Mouse (Mus musculus) limb, embryonic 15.5 days (tissue): Measurements from ENCODE around the gene Tm4sf19. TPM values are rescaled to one million over a fixed set of nuclear protein-coding genes. Genes with fewer than 3 reads are reported as not detected.
"Not testable (repeated sequence)": the region's sequence is repeated elsewhere in the genome, so short reads cannot be mapped to it uniquely, and the experiment has no call there.

ENCODE experiments used
- ATAC-seq: fragments of 200-750 bp; cut with Nextera tagmentation; 2 replicates; pipeline ENCODE4 v1.8.0; 2017; ENCODE audit warnings: low read depth, moderate TSS enrichment; ENCODE audit not compliant: insufficient number of reproducible peaks, low FRiP score, low TSS enrichment
- H3K27ac ChIP-seq: fragments of 300-500 bp; sonication (generic); 2 replicates; pipeline ENCODE4 v1.5.1; 2015; ENCODE audit warnings: moderate library complexity, mild to moderate bottlenecking, inconsistent platforms
- H3K27me3 ChIP-seq: fragments of 300-500 bp; sonication (generic); 2 replicates; pipeline ENCODE4 v1.6.1; 2015; ENCODE audit warnings: inconsistent platforms
- H3K36me3 ChIP-seq: fragments of 300-500 bp; sonication (generic); 2 replicates; pipeline ENCODE4 v1.6.1; 2015; ENCODE audit warnings: inconsistent platforms
- H3K4me1 ChIP-seq: fragments of 300-500 bp; sonication (generic); 2 replicates; pipeline ENCODE4 v1.6.1; 2015; ENCODE audit warnings: inconsistent platforms
- H3K4me2 ChIP-seq: fragments of 300-500 bp; sonication (generic); 2 replicates; pipeline ENCODE4 v1.6.1; 2015; ENCODE audit warnings: mild to moderate bottlenecking, inconsistent platforms
- H3K4me3 ChIP-seq: fragments of 300-500 bp; sonication (generic); 2 replicates; pipeline ENCODE4 v1.5.1; 2015; ENCODE audit warnings: mild to moderate bottlenecking, inconsistent platforms
- H3K9ac ChIP-seq: fragments of 300-500 bp; sonication (generic); 2 replicates; pipeline ENCODE4 v1.6.1; 2015; ENCODE audit warnings: inconsistent platforms
- H3K9me3 ChIP-seq: fragments of 300-500 bp; sonication (generic); 2 replicates; pipeline ENCODE4 v1.6.1; 2016; ENCODE audit warnings: inconsistent platforms
- WGBS: fragments of 180-500 bp; shearing (Covaris S2); methylation state at CpG from one replicate; pipeline ENCODE4 v1.1.7; 2015; 5-methylcytosine and 5-hydroxymethylcytosine counted together
- polyA plus RNA-seq: library from polyadenylated mRNA; unstranded; fragments of >200 nt; fragmentation: Nextera tagmentation; extraction: Ambion mirVana; gene quantifications from 2 replicates; pipeline ENCODE4 v1.2.1, GENCODE M21; 2015

Gene Tm4sf19
- polyA plus RNA-seq, 1 experiment from 2014 or later, result 0.12 TPM

DNA sequence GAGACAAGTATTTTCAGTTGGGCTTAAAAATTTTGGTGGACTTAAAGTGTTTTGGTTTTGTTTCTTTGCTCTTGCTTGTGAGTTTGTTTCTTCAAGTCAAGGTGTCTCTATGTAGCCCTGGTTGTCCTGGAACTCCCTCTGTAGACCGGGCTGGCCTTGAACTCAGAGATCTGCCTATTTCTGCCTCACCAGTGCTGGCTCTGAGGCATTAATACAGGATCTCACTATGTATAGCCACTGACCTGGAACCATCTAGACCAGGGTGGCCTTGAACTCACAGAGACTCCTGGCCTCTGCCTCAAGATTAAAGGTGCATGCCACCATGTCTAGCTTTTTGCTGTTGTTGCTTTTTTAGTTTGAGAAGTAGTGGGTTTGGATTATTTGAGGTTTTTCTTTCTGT is 31.6 kb downstream of the Tm4sf19 start:
- WGBS, result 77% methylated on average over 1 of the region's 1 CpGs
- H3K4me1 ChIP-seq, result peaks cover 11% of the 10 kb centered on the region
- ATAC-seq, result no peak
- peak overlapping the region; percentile 81 for H3K4me2 ChIP-seq
- H3K27me3 ChIP-seq, result no peaks in the 10 kb centered on the region
- no peaks in the 10 kb centered on the region for H3K9me3 ChIP-seq
- no peaks in the 10 kb centered on the region for H3K36me3 ChIP-seq
- no peak overlapping the region for H3K9ac ChIP-seq
- no peak overlapping the region for H3K27ac ChIP-seq
- peak overlapping the region; percentile 80; the same call in 1 of the 2 replicates for H3K4me3 ChIP-seq

DNA sequence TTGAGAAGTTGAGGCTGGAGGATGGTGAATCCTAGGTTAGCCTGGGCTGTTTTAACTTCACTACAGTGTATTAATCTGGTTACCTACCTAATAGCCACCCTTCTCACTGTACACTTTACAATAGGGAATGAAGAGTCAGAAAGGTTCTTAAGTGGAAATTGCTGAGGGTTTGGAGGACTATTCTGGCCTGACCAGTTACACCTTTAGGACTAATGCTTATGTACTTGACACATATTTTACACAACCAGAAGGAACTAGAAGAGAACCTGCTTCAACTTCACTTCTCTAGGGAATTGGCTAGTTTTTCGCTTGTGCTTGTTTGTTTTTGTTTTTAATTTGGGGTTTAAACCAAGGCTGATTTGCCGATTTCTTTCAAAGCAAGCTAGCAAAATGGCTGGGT is 32.8 kb downstream of the Tm4sf19 start:
- ATAC-seq, result no peak
- Histone ChIP-seq H3K9ac (no peak overlapping the region), H3K4me2 (no peak overlapping the region), H3K9me3 (no peaks in the 10 kb centered on the region), H3K4me1 (peaks cover 11% of the 10 kb centered on the region), H3K36me3 (no peaks in the 10 kb centered on the region), H3K27me3 (no peaks in the 10 kb centered on the region), H3K4me3 (no peak overlapping the region), H3K27ac (no peak overlapping the region)
- WGBS, result 77% methylated on average over 2 of the region's 2 CpGs

DNA sequence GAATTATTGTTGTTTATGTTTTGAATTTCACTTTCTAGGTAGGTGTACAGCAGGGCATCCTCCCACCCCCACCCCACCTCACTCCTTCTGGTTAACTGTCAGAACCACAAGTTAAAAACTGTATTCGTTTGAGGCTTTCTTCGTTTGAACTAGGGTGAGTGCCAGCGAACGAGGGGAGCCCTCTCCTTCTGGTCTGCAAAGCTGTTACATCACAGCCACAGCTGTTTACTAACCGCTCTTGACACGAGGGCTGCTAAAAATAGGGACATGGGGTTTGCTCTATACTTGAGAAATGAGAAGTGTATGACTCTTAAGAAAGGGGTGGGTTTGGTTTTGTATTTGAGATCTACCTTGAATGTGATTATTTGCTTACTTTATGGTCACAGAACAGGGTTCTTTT is 33.8 kb downstream of the Tm4sf19 start:
- Histone ChIP-seq H3K9me3 (no peaks in the 10 kb centered on the region), H3K9ac (no peak overlapping the region), H3K4me1 (peaks cover 11% of the 10 kb centered on the region), H3K4me3 (no peak overlapping the region), H3K4me2 (no peak overlapping the region), H3K36me3 (no peaks in the 10 kb centered on the region), H3K27ac (no peak overlapping the region), H3K27me3 (no peaks in the 10 kb centered on the region)
- WGBS, result 44% methylated on average over 6 of the region's 6 CpGs
- ATAC-seq, result no peak

DNA sequence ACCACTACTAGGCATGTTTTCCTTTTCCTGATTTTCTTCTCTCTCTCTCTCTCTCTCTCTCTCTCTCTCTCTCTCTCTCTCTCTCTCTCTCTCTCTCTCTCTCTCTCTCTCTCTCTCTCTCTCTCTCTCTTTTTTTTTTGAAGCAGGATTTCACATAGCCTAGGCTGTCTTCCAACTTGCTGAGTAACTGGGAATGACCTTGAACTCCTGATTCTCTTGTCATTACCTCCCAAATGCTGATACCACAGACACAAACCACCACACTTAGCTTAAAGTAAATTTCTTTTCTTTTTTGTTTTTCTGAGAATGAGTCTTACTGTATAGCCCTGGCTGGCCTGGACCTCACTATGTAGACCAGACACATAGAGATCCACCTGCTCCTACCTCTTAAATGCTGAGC is 34.4 kb downstream of the Tm4sf19 start:
- Histone ChIP-seq H3K9me3 (no peaks in the 10 kb centered on the region), H3K27ac (no peak overlapping the region), H3K4me2 (no peak overlapping the region)

DNA sequence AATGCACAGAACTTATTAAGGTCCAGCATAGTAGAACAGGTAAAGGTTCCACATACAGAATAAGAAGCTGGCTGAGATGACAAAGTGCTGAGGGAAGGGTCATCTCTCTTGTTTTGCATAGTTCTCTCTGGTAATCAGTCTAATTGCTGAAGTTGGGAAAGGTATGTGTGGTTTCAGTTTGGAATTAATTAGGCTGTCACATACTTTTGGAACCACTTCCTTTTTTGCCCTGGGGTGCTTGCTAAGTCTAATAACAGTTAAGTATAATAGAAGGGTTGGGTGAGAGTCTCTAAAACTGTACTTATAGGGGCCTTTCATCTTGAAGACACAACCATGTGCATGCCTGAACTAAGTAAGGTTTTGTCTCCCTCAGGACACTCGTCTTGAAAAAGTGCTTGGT is 36.4 kb downstream of the Tm4sf19 start:
- Histone ChIP-seq H3K36me3 (peaks cover 13% of the 10 kb centered on the region), H3K9me3 (no peaks in the 10 kb centered on the region), H3K4me2 (no peak overlapping the region), H3K27me3 (no peaks in the 10 kb centered on the region), H3K9ac (no peak overlapping the region), H3K4me3 (no peak overlapping the region), H3K4me1 (peaks cover 4% of the 10 kb centered on the region), H3K27ac (no peak overlapping the region)
- 31% methylated on average over 1 of the region's 1 CpGs for WGBS
- no peak for ATAC-seq

More for the DNA sequence above, 34.4 kb downstream of the Tm4sf19 start:
- Histone ChIP-seq H3K36me3 (no peaks in the 10 kb centered on the region), H3K9ac (no peak overlapping the region), H3K27me3 (no peaks in the 10 kb centered on the region), H3K4me3 (no peak overlapping the region), H3K4me1 (peaks cover 10% of the 10 kb centered on the region)
- no peak for ATAC-seq

DNA sequence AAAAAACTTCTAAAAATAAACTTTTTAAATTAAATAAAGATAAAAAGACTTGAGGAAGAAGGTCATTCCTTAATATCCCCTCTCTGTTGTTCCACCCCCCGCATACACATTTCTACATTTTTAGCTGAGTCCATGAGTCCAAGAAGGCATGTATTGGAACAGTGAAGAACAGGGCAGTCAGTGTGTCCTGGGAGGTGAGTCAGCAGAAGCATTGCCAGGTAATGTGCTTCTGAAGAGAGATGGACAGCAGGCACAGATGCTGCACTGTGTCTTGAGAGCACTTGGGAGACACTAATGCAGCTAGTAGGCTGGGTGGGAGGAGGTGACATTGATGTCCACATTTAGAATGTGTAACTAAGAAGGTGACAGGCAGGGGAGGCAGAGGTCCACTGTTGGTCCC is 37.0 kb downstream of the Tm4sf19 start:
- H3K4me2 ChIP-seq, result no peak overlapping the region
- no peak overlapping the region for H3K9ac ChIP-seq
- no peak overlapping the region for H3K4me3 ChIP-seq
- no peaks in the 10 kb centered on the region for H3K4me1 ChIP-seq
- H3K9me3 ChIP-seq, result no peaks in the 10 kb centered on the region
- no peak for ATAC-seq
- no peak overlapping the region for H3K27ac ChIP-seq
- WGBS, result 85% methylated on average over 1 of the region's 1 CpGs
- no peaks in the 10 kb centered on the region for H3K27me3 ChIP-seq
- peaks cover 13% of the 10 kb centered on the region for H3K36me3 ChIP-seq

DNA sequence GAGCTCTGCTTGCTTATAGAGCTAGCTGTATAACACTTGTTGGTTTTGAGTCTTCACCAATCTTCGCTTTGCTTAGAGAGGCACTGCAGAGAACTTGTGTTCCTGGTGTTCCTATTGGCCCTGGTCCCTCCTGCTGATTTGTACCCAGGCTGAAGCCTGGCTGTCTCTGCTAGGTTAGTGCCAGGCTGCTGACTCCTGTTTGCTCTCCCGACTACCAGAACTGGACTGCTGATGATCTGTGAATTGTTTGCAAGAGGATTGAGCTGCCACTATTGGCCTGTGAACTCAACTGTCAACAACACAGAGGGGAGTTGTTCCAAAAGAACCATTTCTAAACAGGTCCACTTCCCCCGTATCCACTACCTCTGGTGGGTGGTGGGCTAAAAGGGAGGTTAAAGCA is 41.1 kb downstream of the Tm4sf19 start:
- no peak overlapping the region for H3K9ac ChIP-seq
- no peak overlapping the region for H3K27ac ChIP-seq
- 88% methylated on average over 3 of the region's 3 CpGs for WGBS
- no peaks in the 10 kb centered on the region for H3K27me3 ChIP-seq
- H3K4me2 ChIP-seq, result no peak overlapping the region
- no peaks in the 10 kb centered on the region for H3K9me3 ChIP-seq
- H3K4me1 ChIP-seq, result no peaks in the 10 kb centered on the region
- H3K4me3 ChIP-seq, result no peak overlapping the region
- H3K36me3 ChIP-seq, result peaks cover 17% of the 10 kb centered on the region
- no peak for ATAC-seq

DNA sequence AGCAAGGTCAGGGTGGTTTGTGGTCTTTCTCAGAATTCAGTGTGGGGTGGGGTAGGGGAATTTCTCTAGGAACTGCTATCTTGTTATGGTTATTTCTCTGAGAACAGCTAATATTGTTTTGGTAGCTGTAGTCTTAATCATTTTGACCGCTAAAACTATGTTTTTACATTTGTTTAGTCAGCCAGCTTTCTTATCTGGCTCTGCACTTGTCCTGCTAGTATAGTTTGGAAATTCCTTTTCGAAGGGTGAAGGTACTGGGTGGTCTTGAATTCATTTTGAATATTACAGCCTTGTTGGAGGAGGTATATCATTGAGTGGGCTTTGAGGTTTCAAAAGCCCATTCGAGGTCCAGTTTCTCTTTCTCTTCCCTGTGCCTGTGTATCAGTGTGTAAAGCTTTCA is 44.3 kb downstream of the Tm4sf19 start:
- H3K4me3 ChIP-seq, H3K27me3 ChIP-seq, H3K27ac ChIP-seq, H3K9ac ChIP-seq, H3K9me3 ChIP-seq, H3K4me1 ChIP-seq, H3K4me2 ChIP-seq, ATAC-seq: not testable (repeated sequence)
- WGBS, result 88% methylated on average over 3 of the region's 3 CpGs
- peaks cover 17% of the 10 kb centered on the region for H3K36me3 ChIP-seq

DNA sequence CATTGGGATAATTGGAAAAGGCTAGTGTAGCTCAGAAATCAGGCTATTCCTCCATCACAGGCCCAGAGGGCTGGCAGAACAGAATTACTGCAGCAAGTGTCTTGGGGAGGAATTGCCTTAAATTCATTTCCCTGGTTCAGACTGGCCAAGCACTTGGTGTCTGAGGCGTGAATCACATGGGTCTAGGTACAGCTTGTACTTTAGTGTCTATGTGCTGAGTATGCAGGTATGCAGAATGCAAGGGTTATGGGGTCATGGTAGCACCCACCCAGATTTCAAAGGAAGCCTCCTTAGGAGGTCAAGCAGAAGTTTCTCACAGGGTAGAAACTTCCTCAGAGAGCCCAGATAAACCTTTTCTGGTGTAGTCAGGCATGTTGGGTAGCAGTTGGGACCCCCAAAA is 45.3 kb downstream of the Tm4sf19 start:
- peaks cover 11% of the 10 kb centered on the region for H3K36me3 ChIP-seq
- no peak overlapping the region for H3K27ac ChIP-seq
- no peak overlapping the region for H3K4me2 ChIP-seq
- no peaks in the 10 kb centered on the region for H3K27me3 ChIP-seq
- WGBS, result 85% methylated on average over 1 of the region's 1 CpGs
- H3K4me3 ChIP-seq, result no peak overlapping the region
- H3K9ac ChIP-seq, result no peak overlapping the region
- H3K4me1 ChIP-seq, result no peaks in the 10 kb centered on the region
- no peaks in the 10 kb centered on the region for H3K9me3 ChIP-seq
- no peak for ATAC-seq

DNA sequence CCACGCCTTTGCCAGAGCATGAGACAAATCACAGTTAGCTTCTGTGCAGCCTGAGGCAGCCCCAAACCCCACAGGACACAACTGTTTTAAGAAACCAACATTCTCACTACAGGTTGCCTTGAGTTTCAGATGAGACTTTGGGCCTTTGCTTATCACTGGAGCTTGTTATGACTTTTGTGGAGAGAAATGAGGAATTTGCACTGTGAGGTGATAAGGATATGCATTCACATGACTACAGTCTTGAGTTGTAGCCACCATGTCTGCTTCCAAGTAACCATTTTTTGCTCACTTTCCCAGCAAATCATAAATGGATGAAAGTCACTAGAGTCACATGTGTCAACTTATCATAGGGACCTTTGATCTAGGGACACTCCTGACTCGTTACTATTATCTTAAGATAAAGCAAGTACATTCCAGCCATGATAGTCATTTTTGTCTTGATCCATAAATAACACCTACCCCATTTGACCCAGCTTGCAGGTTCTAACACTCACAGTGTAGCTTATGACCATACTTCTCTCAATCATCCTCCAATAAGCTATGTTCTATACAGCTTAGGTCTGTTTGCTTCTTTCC is 46.3 kb downstream of the Tm4sf19 start:
- Histone ChIP-seq H3K4me1 (no peaks in the 10 kb centered on the region), H3K4me2 (no peak overlapping the region), H3K9ac (no peak overlapping the region), H3K4me3 (no peak overlapping the region), H3K36me3 (0 out of 2 replicates have a peak, but pooled peaks cover 6% of the 10 kb centered on the region), H3K9me3 (no peaks in the 10 kb centered on the region), H3K27me3 (no peaks in the 10 kb centered on the region), H3K27ac (no peak overlapping the region)
- no peak for ATAC-seq
- WGBS, result 80% methylated on average over 2 of the region's 2 CpGs

DNA sequence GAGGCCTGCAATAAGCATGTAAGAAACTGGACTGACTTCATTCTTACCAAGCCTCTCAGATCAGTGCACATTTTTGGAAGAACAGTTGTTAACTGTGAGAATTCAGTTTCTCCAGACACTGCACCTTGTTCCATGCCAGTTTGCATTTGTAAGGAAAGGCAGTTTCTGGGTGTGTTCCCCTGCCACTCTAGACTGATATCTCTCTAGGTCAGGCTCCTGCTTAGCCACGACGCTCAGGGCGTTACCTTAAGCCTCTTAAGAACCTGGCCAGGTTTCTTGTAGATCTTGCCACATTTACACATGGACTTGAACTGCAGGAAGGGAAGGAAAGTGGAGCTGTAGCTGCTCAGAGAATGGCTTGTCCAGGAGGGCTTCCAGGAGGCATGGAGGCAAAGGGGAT is 49.4 kb downstream of the Tm4sf19 start:
- peaks cover 19% of the 10 kb centered on the region for H3K36me3 ChIP-seq
- H3K9ac ChIP-seq, result no peak overlapping the region
- no peaks in the 10 kb centered on the region for H3K27me3 ChIP-seq
- no peak overlapping the region for H3K27ac ChIP-seq
- no peak for ATAC-seq
- no peak overlapping the region for H3K4me2 ChIP-seq
- H3K4me1 ChIP-seq, result peaks cover under 1% of the 10 kb centered on the region
- WGBS, result 76% methylated on average over 3 of the region's 3 CpGs
- no peak overlapping the region for H3K4me3 ChIP-seq
- no peaks in the 10 kb centered on the region for H3K9me3 ChIP-seq

DNA sequence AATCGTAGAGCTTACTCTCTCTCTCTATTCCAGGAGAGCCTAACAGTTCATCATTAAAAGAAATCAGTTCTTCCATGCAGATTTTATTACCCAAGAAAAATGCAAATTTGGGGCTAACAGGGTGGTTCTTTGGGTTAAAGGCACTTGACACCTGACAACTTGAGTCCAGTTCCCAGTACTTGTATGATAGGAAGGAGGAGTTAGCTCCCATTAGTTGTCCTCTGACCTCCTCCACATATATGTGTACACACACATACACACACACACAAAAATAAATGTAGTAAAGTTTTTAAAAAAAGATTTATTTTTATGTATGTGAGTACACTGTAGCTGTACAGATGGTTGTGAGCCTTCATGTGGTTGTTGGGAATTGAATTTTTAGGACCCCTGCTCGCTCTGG is 49.8 kb downstream of the Tm4sf19 start:
- ATAC-seq, result no peak
- Histone ChIP-seq H3K27me3 (no peaks in the 10 kb centered on the region), H3K4me3 (no peak overlapping the region), H3K4me2 (no peak overlapping the region), H3K9me3 (no peaks in the 10 kb centered on the region), H3K4me1 (peaks cover 3% of the 10 kb centered on the region), H3K27ac (no peak overlapping the region), H3K36me3 (peaks cover 19% of the 10 kb centered on the region), H3K9ac (no peak overlapping the region)
- WGBS, result 87% methylated on average over 2 of the region's 2 CpGs

DNA sequence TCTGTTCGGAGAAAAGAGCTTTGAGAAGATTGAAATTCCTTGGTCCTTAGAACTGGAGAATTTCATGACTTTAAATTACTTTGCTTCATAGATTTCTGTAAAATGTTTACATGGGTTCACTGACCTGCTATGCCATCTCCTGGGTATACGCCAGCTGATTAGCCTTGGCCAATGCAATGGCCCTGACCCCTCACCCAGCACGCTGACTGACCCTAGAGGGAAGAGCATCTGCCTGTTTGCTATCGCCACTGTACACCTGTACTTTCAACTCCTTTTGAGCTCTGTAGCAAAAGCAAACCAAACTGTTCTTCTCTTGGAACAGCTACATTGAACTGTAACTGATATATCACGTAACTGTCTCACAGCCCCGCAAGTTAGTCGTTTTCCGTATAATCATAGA is 52.8 kb downstream of the Tm4sf19 start:
- 94% methylated on average over 8 of the region's 8 CpGs for WGBS
- peaks cover 26% of the 10 kb centered on the region for H3K36me3 ChIP-seq
- H3K4me2 ChIP-seq, result no peak overlapping the region
- no peak for ATAC-seq
- no peak overlapping the region for H3K9ac ChIP-seq
- peaks cover 6% of the 10 kb centered on the region for H3K4me1 ChIP-seq
- no peak overlapping the region for H3K27ac ChIP-seq
- H3K4me3 ChIP-seq, result no peak overlapping the region
- H3K9me3 ChIP-seq, result no peaks in the 10 kb centered on the region
- no peaks in the 10 kb centered on the region for H3K27me3 ChIP-seq
